Mouse (Mus musculus) ES-E14 (cell line): ENCODE results near the gene Fbxo47.

Source experiments
- CHD2 ChIP-seq: IDR thresholded peaks from 2 replicates; pipeline ENCODE4 v1.6.1; 2014; ENCODE audit warnings: mild to moderate bottlenecking, low read depth, low read length, inconsistent platforms
- HCFC1 ChIP-seq: IDR thresholded peaks from 2 replicates; pipeline ENCODE4 v1.6.1; 2012; ENCODE audit warnings: low read length, inconsistent platforms, borderline replicate concordance; ENCODE audit not compliant: insufficient read depth
- MAFK ChIP-seq: IDR thresholded peaks from 2 replicates; pipeline ENCODE4 v1.6.1; 2014; ENCODE audit warnings: mild to moderate bottlenecking, low read depth, low read length, inconsistent platforms; ENCODE audit not compliant: insufficient read depth
- ZC3H11A ChIP-seq: IDR thresholded peaks from 2 replicates; pipeline ENCODE4 v1.6.1; 2012; ENCODE audit warnings: low read depth, mild to moderate bottlenecking, inconsistent platforms, low read length, borderline replicate concordance
- ZNF384 ChIP-seq: IDR thresholded peaks from 2 replicates; pipeline ENCODE4 v1.6.1; 2012; ENCODE audit warnings: low read depth, low read length, inconsistent platforms

GRCm38 (mm10) chr11:97825971-97826370 is 58.0 kb downstream of the Fbxo47 start:
- TF ChIP-seq ZC3H11A (no peak), CHD2 (no peak), ZNF384 (no peak), HCFC1 (no peak), MAFK (no peak)
